Mouse (Mus musculus): ENCODE results near the gene Naa16.

GRCm38 (mm10) chr14:79275441-79275840 lies 115.1 kb downstream of the Naa16 start:
- no peak for TF ChIP-seq USF1 (IDR thresholded peaks at IDR 0.05; ENCODE audit: low read depth)
- no peak for TF ChIP-seq POLR2A (IDR thresholded peaks at IDR 0.05; ENCODE audit: insufficient read length, low read depth)
- no peak for TF ChIP-seq POLR2AphosphoS2 (IDR thresholded peaks at IDR 0.05; ENCODE audit: insufficient read length, low read depth)

Measured in myocyte (in vitro differentiated cells).